Mouse (Mus musculus) E14TG2a.4 (cell line): ENCODE measurements around the gene Mesd.

ENCODE experiments used
- CTCF ChIP-seq: conservative IDR thresholded peaks from 2 replicates; pipeline ENCODE4 v1.5.1; 2014; ENCODE audit warnings: low read length
- NANOG ChIP-seq: IDR thresholded peaks from 2 replicates; pipeline ENCODE4 v1.6.1; 2014; ENCODE audit warnings: borderline replicate concordance, low read length, mixed read lengths
- POU5F1 ChIP-seq: IDR thresholded peaks from 2 replicates; pipeline ENCODE4 v1.6.1; 2014; ENCODE audit warnings: low read length, borderline replicate concordance

GRCm38 (mm10) chr7:83856353-83857207 lies 27.7 kb upstream of the Mesd start:
- TF ChIP-seq CTCF (no peak), NANOG (no peak), POU5F1 (no peak)
